Mouse (Mus musculus) regulatory T cell (primary cell): ENCODE results near the gene Tsfm.

Experiments
- in situ Hi-C: fragments of 300-600 bp; cut with MboI, MseI; formaldehyde crosslinking; loops from one replicate; pipeline ENCODE4 v1.15.1; 2025; ENCODE audit warnings: high pct_unique_total_duplicates

The Tsfm gene

DNA sequence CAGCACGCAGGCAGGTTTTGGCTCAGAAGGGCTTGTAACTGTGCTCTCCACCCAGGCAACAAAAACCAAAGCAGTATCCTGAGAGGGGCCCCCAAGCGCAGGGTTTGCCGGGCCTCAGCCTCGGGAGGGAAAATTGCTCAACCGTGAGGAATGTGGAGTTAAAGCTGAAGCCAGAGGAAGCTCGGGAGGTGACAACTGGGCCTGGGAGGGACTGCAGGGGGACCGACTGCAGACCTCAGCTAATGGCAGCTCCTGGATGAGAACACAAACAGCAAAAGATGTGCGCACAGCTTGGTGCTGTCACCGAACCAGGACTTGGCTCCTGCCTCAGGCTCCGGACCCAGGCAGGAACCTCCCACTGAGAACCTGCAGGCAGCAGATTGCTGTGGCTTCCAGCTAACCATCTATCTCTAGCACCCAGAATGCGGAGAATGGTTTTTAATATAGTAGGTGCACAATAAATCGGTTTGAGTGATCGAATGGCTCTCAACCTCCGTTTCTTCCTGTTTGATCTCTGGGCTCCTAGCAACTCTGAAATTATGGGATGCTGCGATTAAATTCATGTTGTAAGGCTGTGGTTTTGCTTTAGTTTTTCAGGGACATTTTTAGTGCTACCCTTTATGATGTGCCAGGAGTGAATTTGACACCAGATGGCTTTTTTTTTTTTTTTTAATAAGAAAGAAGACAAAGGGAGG is 68.2 kb downstream of the Tsfm start:
- in situ Hi-C loops: no loop called here

DNA sequence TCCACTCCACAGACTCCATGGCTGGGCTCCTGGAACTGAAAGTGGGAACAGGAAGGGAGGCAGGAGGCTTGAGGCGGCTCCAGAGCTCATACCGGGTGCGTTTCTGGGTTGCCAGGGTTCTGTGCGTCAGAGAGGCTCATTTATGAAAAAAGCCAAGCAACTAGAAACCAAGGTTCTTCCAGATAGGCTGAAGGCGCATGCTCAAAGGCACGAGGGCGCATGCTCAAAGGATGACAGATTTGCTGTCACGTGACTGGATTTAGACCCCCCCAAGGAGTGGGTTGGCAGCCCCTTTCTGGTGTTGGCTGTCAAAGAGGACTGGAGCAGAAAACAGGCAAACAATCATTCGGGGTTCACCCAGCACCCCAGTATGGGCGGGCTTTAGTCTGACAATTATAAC is 68.9 kb downstream of the Tsfm start:
- in situ Hi-C loops: no loop called here
